Mouse (Mus musculus): ENCODE measurements around the gene Klc1.

Klc1 gene

DNA sequence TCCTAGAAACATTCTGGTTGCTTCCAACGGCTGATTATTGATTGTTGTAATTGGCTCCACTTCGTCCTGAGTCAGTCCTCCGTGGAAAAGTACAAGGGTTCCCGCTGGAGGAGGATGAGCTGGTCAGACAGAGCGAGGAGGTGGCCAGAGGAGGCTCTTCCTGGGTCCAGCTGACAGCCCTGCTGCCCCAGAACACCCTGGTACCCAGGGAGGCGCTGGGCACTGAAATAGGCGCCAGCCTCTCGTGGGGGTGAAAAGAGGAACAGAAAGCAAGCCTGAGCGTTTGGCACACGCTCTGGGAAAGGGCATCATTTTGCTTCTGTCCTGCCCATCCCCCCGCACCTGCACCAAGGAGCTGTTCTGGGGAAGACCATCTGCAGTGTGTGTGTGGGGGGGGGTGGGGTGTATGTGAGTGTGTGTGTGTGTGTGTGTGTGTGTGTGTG is 14.6 kb upstream of the Klc1 start:
- DNase-seq (ENCODE audit: low spot score in 2 of 2), result peak; percentile 30 to 37

DNA sequence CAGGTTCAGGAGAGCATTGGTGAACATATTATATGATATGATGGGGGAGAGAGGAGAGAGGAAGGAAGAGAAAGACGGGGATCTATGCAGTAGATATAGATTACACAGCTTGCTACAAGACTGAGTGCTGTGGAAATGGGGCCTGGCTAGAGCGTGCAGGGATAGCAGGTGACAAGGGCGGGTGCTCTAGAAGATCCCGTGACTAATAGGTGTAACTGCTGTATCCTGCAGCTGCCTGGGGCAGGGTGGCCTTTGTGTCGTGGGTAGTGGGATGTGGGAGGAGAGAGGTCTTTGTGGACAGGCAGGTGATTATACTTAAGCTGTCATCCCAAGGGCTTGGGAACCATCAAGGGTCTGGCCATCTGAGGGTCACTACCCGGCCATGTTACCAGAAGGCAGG is 13.4 kb upstream of the Klc1 start:
- no peak for DNase-seq (ENCODE audit: low spot score in 2 of 2)

- peak; percentile 40 to 44 for DNase-seq (ENCODE audit: low spot score in 2 of 2)
Measured at GRCm38 (mm10) chr12:111746091-111746490, 12.6 kb upstream of the Klc1 start.

- no peak for DNase-seq (ENCODE audit: low spot score in 2 of 2)
Measured at GRCm38 (mm10) chr12:111747421-111747820, 11.2 kb upstream of the Klc1 start.

DNA sequence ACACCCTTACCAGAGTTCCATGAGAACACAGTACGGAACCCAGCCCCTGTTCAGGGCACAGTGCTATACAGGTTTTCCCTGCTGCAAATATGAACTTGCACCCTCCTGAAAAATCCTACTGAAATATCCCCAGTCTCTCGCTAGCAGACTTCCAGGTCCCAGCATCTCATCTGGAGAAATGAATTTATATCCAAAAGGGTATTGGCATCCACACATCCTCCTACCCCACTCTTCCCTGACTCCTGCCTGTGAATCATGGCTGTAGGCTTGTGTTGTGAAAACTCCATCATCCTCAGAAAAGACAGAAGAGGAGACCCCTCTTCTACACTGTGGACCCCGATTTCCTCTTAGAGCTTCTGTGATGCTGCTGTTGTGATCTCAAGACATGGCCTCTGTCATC is 7.9 kb upstream of the Klc1 start:
- DNase-seq (ENCODE audit: low spot score in 2 of 2), result no peak

DNA sequence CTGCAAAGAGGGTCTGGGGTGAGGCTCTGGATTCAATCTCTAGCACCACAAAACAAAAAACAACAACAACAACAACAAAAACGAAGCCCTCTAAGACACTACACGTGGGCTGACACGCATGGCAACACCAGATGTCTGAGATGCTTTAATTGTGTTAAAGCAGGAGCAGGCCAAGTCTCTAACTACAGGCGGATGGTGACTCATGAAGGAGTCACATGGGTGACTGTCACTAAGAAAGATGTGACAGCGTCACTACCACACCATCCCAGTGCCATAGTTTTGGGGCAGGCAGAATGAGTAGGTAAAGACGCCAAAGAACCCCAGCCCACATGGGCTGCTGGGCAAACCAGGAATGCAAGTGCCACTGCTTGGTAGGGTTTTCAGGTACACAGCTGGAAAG is 6.2 kb upstream of the Klc1 start:
- no peak for DNase-seq (ENCODE audit: low spot score in 2 of 2)

DNA sequence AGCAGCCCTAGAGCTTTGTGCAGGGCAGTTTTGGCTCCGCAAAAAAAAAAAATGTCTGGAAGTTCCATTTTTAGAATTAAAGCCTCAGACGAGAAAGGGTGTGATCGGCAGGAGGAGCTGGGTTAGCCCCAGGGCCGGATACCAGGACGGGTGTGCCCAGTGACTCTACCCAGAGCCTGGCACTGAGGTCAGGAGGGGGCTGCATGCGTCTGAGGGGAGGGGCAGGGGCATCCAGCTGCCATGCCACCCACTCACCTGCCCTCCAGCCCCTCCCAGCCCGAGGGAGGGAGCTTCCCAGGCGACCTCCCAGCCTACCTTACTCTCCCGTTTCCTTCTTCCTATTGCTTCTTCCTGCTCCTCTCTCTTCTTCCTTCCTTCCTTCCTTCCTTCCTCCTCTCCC is 5.3 kb upstream of the Klc1 start:
- DNase-seq (ENCODE audit: low spot score in 2 of 2), result no peak

DNA sequence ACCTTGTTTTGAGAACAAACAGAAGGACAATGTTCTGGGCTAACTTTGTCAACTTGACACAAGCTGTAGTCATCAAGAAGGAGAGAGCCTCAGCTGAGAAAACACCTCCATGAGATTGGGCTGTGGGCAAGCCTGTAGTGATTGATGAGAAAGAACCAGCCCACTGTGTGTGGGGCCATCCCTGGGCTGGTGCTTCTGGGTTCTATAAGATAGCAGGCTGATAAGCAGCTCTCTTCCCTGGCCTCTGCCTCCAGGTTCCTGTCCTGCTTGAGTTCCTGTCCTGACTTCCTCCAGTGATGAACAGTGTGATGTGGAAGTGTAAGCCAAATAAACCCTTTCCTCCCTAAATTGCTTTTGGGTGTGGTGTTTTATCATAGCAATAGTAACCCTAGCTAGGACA is 3.9 kb upstream of the Klc1 start:
- no peak for DNase-seq (ENCODE audit: low spot score in 2 of 2)

DNA sequence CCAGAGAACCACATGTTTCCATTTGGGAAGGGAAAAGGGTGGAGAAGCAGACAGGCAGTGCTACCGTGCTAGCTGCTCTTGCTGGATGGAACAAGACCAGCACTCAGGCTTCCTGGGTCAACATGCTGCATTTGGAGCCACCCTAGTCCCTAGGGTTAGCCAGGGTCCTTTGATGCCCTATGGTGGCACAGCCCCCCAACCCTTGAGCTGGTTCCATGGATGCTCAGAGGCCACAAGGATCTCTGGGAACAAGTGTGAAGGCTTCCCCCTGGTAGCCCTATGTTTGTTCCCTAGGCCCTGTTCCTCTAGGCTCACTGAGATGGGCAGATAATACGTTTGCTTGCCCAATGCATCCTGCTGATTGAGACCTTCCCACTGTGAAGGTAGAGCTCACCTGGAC is 3.4 kb upstream of the Klc1 start:
- DNase-seq (ENCODE audit: low spot score in 2 of 2), result no peak

GRCm38 (mm10) chr12:111756082-111756697 is 2.5 kb upstream of the Klc1 start:
- no peak for DNase-seq (ENCODE audit: low spot score in 2 of 2)

DNA sequence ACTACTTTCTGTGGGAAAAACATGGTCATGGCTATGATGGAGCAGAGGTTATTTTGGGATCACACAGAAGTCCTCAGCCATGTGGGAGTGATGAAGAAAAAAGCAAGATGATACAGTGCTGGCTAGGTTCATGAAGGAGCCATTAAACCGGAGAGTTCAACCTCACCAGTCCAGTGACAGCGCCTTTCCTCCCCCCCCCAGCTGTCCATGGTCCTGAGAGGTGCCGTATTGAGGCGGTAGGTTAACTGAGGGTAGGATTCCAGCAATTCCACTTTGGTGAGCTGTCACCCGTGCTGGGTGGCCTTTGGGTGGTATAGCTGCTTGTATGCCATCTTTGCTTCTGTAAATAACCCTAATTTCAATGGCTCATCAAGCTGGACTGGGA is 2.0 kb upstream of the Klc1 start:
- DNase-seq (ENCODE audit: low spot score in 2 of 2), result no peak

DNA sequence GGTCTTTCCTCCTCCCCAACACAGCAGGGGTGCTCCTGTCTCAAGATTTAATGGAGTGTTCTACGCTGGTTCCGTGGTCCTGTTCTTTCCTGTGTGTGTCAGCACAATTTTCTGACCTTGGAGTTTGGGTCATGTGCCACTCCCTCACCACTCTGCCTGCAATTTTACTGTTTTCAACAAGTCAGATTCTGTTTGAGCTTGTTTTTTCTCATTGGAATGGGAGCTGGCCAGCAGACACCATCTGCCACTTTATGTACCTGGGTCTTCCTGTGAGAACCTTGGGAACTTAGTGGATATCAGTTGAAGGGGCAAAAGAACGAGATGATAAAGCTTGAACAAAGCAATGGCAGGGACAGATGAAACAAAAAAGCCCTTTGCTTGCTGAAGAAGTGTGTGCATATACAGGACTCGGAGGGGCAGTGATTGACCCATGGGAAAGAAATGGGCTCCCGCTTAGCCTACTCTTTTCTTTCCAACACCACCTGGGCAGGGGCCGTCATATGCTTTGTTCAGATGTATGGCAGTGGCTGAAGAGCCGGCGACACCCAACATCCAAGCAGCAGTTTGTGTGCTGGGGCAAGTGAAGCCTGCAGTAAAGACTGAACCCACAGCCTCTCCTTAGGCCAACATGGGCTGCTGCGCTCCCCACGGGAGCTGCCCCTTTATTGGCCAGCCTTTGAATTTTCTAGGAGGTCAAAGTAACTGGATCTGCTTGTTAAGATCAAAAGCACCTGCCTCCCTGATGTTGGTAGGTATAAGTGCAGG is 906 bp upstream of the Klc1 start:
- no peak for DNase-seq (ENCODE audit: low spot score in 2 of 2)

DNA sequence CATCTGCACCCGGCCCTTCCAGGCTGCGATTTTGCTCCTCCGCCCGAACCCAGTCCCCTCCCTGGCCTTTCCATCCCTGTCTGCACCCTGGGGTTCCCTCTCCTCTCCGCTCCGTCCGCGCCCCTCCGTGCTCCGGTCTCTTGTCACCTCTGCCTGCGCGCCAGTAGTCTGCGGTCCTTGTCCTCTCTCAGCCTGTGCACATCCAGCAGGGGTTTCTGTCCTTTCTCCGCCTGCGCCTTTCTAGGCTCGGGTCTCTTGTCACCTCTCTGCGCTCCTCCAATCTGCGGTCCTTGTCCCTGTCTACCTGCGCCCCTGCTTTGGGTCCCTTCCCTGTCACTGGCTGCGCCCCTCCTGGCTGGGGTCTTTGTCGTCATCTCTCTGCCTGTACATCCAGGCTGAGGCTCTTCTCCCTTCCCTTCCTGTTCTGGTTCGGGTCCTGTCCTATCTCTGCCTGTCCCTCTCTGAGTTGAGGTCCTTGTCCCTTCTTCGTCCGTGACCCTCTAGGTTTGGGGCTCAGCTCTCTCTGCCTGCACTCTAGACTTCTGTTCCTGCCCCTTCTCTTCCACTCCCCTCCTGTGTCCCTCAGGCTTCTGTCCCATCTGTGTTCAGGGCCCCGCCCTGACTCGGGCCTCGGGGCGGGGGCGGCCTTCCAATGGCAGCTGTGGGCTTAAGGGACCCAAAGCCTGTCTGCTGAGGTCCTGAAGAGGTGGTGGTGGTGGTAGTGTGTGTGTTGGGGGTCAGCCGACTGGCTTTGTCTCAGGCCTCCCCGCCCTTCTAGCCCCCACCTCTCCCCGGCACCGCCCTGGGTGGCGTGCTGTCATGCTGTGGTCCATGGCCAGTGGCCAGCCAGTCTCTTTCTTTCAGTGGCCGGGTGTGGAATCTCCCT is 770 bp downstream of the Klc1 start:
- peak in 1 of 2 experiments; percentile 26 for DNase-seq (ENCODE audit: low spot score in 2 of 2)

DNA sequence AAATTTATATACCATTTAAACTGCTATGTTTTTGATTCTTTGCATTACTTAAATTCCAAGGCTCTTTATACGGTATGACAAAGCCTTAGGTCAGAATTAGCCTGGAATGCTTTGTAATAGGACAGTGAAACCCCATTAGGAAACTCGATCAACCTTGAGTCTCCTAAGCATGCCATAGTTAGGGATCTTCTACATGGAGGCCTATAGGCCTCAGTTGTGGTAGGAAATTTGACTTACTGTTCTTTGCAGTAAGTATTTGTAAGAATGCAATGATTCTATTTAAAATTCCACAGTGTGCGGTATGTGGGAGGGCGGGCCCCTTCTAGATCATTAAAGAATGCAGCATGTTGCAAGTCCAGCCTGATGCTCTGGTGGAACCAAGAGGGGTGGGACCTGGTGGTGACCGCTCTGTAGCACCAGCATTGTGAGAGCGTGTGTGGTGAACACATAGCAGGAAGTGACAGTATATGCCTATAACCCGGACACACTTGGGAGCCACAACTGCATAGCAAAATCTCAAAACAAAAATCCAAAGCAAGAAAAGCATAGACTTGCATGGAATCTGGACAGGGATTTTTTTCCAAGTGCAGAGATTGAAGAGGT is 1.8 kb downstream of the Klc1 start:
- DNase-seq (ENCODE audit: low spot score in 2 of 2), result no peak

DNA sequence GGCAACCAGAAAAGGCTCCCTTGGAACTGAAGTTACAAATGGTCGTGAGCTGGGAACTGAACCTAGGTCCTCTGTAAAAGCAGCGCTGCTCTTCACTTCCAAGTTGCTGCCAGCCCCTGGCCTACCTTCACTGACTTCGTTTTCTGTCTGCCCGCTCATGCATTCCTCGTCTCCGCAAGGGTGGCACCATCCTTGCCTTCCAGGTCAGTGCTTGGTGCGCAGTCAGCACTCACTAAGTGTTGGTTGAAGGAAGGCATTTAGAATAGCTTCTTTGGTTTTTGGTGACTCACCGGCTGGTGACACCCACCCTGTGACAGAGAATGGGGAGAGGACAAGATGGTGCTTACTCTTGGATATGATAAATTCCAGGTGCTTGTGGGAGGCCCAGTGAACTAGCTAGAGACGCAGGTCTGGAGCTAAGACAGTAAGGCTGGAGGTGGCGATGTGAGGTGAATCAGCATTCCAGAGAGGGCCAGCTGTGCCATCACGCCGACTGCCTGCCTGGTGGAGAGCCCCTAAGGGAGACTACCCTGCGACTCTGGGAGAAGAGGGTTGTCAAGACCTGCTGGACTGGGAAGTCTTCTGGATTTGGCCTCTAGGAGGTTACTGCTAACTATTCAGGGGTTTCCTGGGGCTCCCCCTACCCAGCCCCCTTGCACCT is 4.1 kb downstream of the Klc1 start:
- no peak for DNase-seq (ENCODE audit: low spot score in 2 of 2)

GRCm38 (mm10) chr12:111766313-111767236 is 7.9 kb downstream of the Klc1 start:
- no peak for DNase-seq (ENCODE audit: low spot score in 2 of 2)

DNA sequence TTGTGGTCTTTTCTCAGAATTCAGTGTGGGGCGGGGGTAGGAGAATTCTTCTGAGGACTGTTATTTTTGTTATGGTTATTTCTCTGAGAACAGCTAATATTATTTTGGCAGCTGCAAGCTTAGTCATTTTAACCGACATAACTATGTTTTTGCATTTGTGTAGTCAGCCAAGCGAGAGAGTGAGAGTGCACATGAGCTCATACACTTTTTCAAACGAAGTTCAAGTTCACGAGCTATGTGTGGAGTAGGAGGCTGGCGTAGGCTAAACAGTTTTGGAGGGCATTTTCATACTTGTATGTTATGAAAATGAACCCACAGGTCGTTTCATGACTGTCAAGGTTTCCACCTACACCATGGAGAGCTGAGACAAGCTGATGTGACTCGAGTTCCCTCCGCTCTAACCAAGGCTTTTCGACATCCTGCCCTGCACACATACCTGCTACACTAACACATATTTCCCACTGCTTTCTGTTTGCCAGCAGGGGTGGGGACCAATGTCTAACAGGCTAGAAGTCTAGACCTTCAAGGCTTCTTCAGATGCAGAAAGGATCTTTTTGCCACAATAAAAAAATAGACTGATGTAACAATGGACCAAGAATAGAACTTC is 9.8 kb downstream of the Klc1 start:
- no peak for DNase-seq (ENCODE audit: low spot score in 2 of 2)

DNA sequence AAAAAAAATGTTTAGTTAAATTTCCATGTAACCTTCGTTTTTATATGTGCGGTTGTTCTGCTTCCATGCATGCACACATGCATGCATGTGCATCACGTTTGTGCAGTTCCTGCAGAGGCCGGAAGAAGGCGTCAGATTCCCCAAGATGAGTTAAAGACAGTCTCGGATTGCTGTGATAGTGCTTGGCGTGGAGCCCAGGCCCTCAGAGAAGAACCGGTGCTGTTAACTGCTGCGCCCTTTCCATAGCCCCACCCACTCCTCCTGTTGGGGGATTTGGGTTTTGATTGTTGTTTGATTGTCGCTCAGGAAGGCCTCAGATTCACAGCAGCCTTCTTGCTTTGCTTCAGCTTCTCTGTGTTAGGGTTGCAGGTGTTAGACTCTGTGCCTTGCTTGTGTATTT is 10.7 kb downstream of the Klc1 start:
- DNase-seq (ENCODE audit: low spot score in 2 of 2), result no peak

DNA sequence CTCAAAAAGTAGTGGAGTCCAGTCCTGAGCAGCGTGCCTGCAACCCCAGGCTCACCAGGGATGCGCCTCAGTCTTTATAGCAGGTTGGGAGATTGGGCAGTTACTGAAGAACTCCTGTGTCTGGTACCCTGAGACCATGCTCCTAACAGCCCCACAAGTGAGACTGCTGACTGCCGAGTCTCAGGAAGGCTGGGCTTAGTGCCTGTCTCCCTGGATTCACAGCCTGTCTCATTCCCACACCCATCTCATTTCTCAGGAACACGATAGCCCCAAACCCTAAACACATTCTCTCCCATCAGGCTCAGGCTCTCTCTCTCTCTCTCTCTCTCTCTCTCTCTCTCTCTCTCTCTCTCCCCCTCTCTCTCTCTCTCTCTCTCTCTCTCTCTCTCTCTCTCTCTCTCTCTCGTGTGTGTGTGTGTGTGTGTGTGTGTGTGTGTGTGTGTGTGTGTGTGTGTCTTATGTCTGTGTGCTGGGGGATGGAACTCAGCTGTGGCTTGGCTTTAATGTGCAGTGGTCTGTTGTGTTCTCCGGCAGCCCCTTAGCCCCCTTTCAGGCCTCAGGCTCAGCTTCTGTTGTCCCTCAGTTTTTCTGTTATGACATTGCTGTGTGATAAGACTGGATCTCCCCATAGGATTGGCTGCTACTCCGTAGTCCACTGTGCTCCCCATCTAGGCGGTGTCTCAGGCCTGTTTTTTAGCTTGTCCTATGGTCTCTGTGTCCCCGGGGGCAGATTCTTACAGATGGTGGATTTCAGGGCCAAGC is 11.3 kb downstream of the Klc1 start:
- DNase-seq (ENCODE audit: low spot score in 2 of 2), result no peak

Measured in spleen, postnatal 14 days (tissue).